Mouse (Mus musculus) CD4-positive, CD25-positive, alpha-beta regulatory T cell, adult 4 months (primary cell): Measurements from ENCODE around the gene Sco2. TPM values are rescaled to one million over a fixed set of nuclear protein-coding genes. Genes with fewer than 3 reads are reported as not detected.

Experiments used
- ATAC-seq: one replicate; pipeline ENCODE4 v1.8.0; 2017
- polyA plus RNA-seq, 2 experiments: library from polyadenylated mRNA; unstranded; fragments of 100-300 nt; shearing (Covaris generic); gene quantifications; one replicate each; pipeline ENCODE4 v1.2.1; 2017

Sco2 gene
- polyA plus RNA-seq, 2 experiments from 2014 or later = 1.6 to 3.0 TPM

GRCm38 (mm10) chr15:89322670-89323522 is 50.8 kb downstream of the Sco2 start, which contains the start of gene Adm2:
TSS of gene Adm2 (plus strand) at chr15:89322720.
- no peak for ATAC-seq

Other genes starting within 250 kb of the Sco2 start
- gene Hdac10, start 245.1 kb downstream of the Sco2 start, polyA plus RNA-seq = 10 to 100 TPM; 34.9 to 63.5 TPM
- gene Mapk12, start 233.1 kb downstream of the Sco2 start, polyA plus RNA-seq = 1 to 10 TPM; 5.2 to 5.6 TPM
- 10 to 100 TPM; 21.7 to 39.5 TPM for gene Mapk11, start 224.2 kb downstream of the Sco2 start, polyA plus RNA-seq
- 1 to 10 TPM in 1 of 2 experiments, under 1 TPM in 1; 0.85 to 2.8 TPM for gene Plxnb2, start 193.1 kb downstream of the Sco2 start, polyA plus RNA-seq
- gene Dennd6b, start 177.3 kb downstream of the Sco2 start, polyA plus RNA-seq = 10 to 100 TPM; 13.5 to 18.4 TPM
- 10 to 100 TPM; 25.3 to 28.0 TPM for gene Ppp6r2, start 162.3 kb downstream of the Sco2 start, polyA plus RNA-seq
- gene Sbf1, start 58.5 kb downstream of the Sco2 start, polyA plus RNA-seq = 100 to 1,000 TPM in 1 of 2 experiments, 10 to 100 TPM in 1; 87.6 to 124 TPM
- not detected for gene Adm2, start 51.1 kb downstream of the Sco2 start, polyA plus RNA-seq
- gene Miox, start 39.4 kb downstream of the Sco2 start, polyA plus RNA-seq = not detected
- 10 to 100 TPM; 23.5 to 40.7 TPM for gene Lmf2, start 18.2 kb downstream of the Sco2 start, polyA plus RNA-seq
- 100 to 1,000 TPM; 189 to 193 TPM for gene Ncaph2, start 18.1 kb downstream of the Sco2 start, polyA plus RNA-seq
- gene Tymp, start 3.2 kb upstream of the Sco2 start, polyA plus RNA-seq = not detected
- gene Odf3b, start 5.4 kb upstream of the Sco2 start, polyA plus RNA-seq = 1 to 10 TPM in 1 of 2 experiments, not detected in 1; 2.5 TPM
- gene Klhdc7b, start 11.1 kb upstream of the Sco2 start, polyA plus RNA-seq = not detected
- not detected for gene Syce3, start 36.7 kb upstream of the Sco2 start, polyA plus RNA-seq
- gene Cpt1b, start 52.0 kb upstream of the Sco2 start, polyA plus RNA-seq = under 1 TPM; 0.28 to 0.62 TPM
- gene C730034F03Rik, start 55.7 kb upstream of the Sco2 start, polyA plus RNA-seq = 1 to 10 TPM; 5.7 to 8.2 TPM
- gene Gm44502, start 55.9 kb upstream of the Sco2 start, polyA plus RNA-seq = not detected
- gene Chkb, start 56.1 kb upstream of the Sco2 start, polyA plus RNA-seq = 10 to 100 TPM; 54.6 to 66.7 TPM
- under 1 TPM; 0.32 to 0.44 TPM for gene Mapk8ip2, start 80.1 kb upstream of the Sco2 start, polyA plus RNA-seq
- 10 to 100 TPM; 10.2 to 12.6 TPM for gene Arsa, start 103.6 kb upstream of the Sco2 start, polyA plus RNA-seq
- not detected for gene Shank3, start 125.8 kb upstream of the Sco2 start, polyA plus RNA-seq
- not detected for gene Acr, start 194.5 kb upstream of the Sco2 start, polyA plus RNA-seq
- gene Rabl2, start 218.1 kb upstream of the Sco2 start, polyA plus RNA-seq = 1 to 10 TPM; 1.3 to 2.2 TPM